Mouse (Mus musculus) lung, postnatal 0 days (tissue): Measurements from ENCODE around the gene Arap1. TPM values are rescaled to one million over a fixed set of nuclear protein-coding genes. Genes with fewer than 3 reads are reported as not detected.

Experiments
- ATAC-seq: fragments of 200-750 bp; cut with Nextera tagmentation; 2 replicates; pipeline ENCODE4 v1.8.0; 2017; ENCODE audit warnings: moderate library complexity
- DNase-seq: peaks from one replicate; pipeline ENCODE4 v3.0.0-alpha.2; 2016; ENCODE audit warnings: low spot score
- H3K27ac ChIP-seq: fragments of 300-500 bp; sonication (generic); 2 replicates; pipeline ENCODE4 v1.5.1; 2014; ENCODE audit warnings: antibody characterized with exemption, mild to moderate bottlenecking, low read length, mixed read lengths
- H3K27me3 ChIP-seq: fragments of 300-500 bp; sonication (generic); replicated peaks from 2 replicates; pipeline ENCODE4 v1.6.1; 2014; ENCODE audit warnings: low read length, mixed read lengths; ENCODE audit not compliant: insufficient read depth
- H3K36me3 ChIP-seq: fragments of 300-500 bp; sonication (generic); 2 replicates; pipeline ENCODE4 v1.6.1; 2014; ENCODE audit warnings: low read length, mixed read lengths; ENCODE audit not compliant: insufficient read depth
- H3K4me1 ChIP-seq: fragments of 300-500 bp; sonication (generic); 2 replicates; pipeline ENCODE4 v1.6.1; 2014; ENCODE audit warnings: antibody characterized with exemption, low read depth, low read length, mixed read lengths; ENCODE audit not compliant: insufficient read depth
- H3K4me2 ChIP-seq: fragments of 300-500 bp; sonication (generic); replicated peaks from 2 replicates; pipeline ENCODE4 v1.6.1; 2014; ENCODE audit warnings: low read depth, mild to moderate bottlenecking, low read length, moderate library complexity, mixed read lengths
- H3K4me3 ChIP-seq: fragments of 300-500 bp; sonication (generic); 2 replicates; pipeline ENCODE4 v1.5.1; 2014; ENCODE audit warnings: low read depth, low read length
- H3K9ac ChIP-seq: fragments of 300-500 bp; sonication (generic); replicated peaks from 2 replicates; pipeline ENCODE4 v1.6.1; 2014; ENCODE audit warnings: low read depth, mild to moderate bottlenecking
- H3K9me3 ChIP-seq: fragments of 300-500 bp; sonication (generic); 2 replicates; pipeline ENCODE4 v1.6.1; 2016; ENCODE audit warnings: low read length, mixed read lengths
- CTCF ChIP-seq: IDR thresholded peaks from 2 replicates; pipeline ENCODE4 v1.5.1; 2016; ENCODE audit warnings: antibody characterized with exemption, mild to moderate bottlenecking
- EP300 ChIP-seq: IDR thresholded peaks from 2 replicates; pipeline ENCODE4 v1.6.1; 2016; ENCODE audit warnings: antibody characterized with exemption, mild to moderate bottlenecking, control low read depth
- WGBS: fragments of 180-500 bp; shearing (Covaris S2); extraction: QIAGEN DNeasy Blood & Tissue Kit; methylation state at CpG from one replicate; pipeline ENCODE4 v1.1.7; 2014; 5-methylcytosine and 5-hydroxymethylcytosine counted together
- polyA plus RNA-seq: library from polyadenylated mRNA; unstranded; fragments of >200 nt; fragmentation: Nextera tagmentation; extraction: Ambion mirVana; gene quantifications from 2 replicates; pipeline ENCODE4 v1.2.1, GENCODE M21; 2015

Arap1 gene
- polyA plus RNA-seq, 1 experiment from 2014 or later = 105 TPM

GRCm38 (mm10) chr7:101450422-101451401 lies 102.8 kb downstream of the Arap1 start:
- Histone ChIP-seq H3K27ac (no peak overlapping the region), H3K4me2 (peak overlapping the region; percentile 86), H3K36me3 (no peaks in the 10 kb centered on the region), H3K4me3 (peak overlapping the region; percentile 48), H3K9me3 (no peaks in the 10 kb centered on the region), H3K4me1 (0 out of 2 replicates have a peak, but pooled peaks cover 4% of the 10 kb centered on the region), H3K27me3 (peaks cover 10% of the 10 kb centered on the region; the same call in 1 of the 2 replicates), H3K9ac (no peak overlapping the region)
- ATAC-seq (peak; percentile 88), DNase-seq (peak; percentile 86)
- TF ChIP-seq EP300 = no peak
- peak; percentile 99 for TF ChIP-seq CTCF
- WGBS = under 1% methylated on average over 63 of the region's 68 CpGs

DNA sequence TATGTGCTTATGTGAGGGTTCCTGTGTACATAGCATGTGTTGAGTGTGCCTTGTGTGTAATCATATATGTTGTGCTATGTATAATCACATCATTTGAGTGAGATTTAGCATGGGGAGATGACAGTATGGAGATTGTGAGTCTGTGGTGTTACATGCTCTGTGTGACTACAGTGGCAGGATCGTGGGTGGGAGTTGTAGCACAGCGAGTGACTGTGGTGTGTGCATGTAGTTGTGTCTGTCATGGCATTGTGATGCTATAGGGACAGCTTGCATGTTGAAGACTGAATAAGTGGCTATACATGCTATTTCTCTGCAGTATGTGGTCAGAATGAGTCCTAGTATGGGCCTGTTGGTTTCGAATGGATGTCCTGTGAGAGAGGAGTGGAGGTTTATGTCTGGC lies 104.8 kb downstream of the Arap1 start:
- TF ChIP-seq CTCF = no peak
- TF ChIP-seq EP300 = no peak
- Histone ChIP-seq H3K27me3 (peaks cover 13% of the 10 kb centered on the region; the same call in 1 of the 2 replicates), H3K9ac (no peak overlapping the region), H3K36me3 (no peaks in the 10 kb centered on the region), H3K27ac (no peak overlapping the region), H3K4me1 (0 out of 2 replicates have a peak, but pooled peaks cover 4% of the 10 kb centered on the region), H3K4me2 (0 out of 2 replicates have a peak overlapping the region, but pooled peaks have one; percentile 11), H3K4me3 (no peak overlapping the region), H3K9me3 (no peaks in the 10 kb centered on the region)
- 80% methylated on average over 3 of the region's 3 CpGs for WGBS
- DNase-seq = no peak
- ATAC-seq = no peak

- no peaks in the 10 kb centered on the region for H3K36me3 ChIP-seq
- H3K9ac ChIP-seq = no peak overlapping the region
- H3K27me3 ChIP-seq = peaks cover 13% of the 10 kb centered on the region; the same call in 1 of the 2 replicates
- no peak for TF ChIP-seq CTCF
- TF ChIP-seq EP300 = no peak
- WGBS = 85% methylated on average over 3 of the region's 3 CpGs
- no peak overlapping the region for H3K4me2 ChIP-seq
- no peak overlapping the region for H3K4me3 ChIP-seq
- 0 out of 2 replicates have a peak, but pooled peaks cover 4% of the 10 kb centered on the region for H3K4me1 ChIP-seq
- DNase-seq (no peak), ATAC-seq (no peak)
- H3K9me3 ChIP-seq = no peaks in the 10 kb centered on the region
- no peak overlapping the region for H3K27ac ChIP-seq
Measured at GRCm38 (mm10) chr7:101453296-101453695, 105.4 kb downstream of the Arap1 start.

GRCm38 (mm10) chr7:101453725-101454124 lies 105.9 kb downstream of the Arap1 start:
- Histone ChIP-seq H3K9ac (no peak overlapping the region), H3K4me3 (no peak overlapping the region), H3K27me3 (peaks cover 13% of the 10 kb centered on the region; the same call in 1 of the 2 replicates), H3K27ac (no peak overlapping the region), H3K4me1 (0 out of 2 replicates have a peak, but pooled peaks cover 4% of the 10 kb centered on the region), H3K9me3 (no peaks in the 10 kb centered on the region), H3K4me2 (no peak overlapping the region), H3K36me3 (no peaks in the 10 kb centered on the region)
- DNase-seq (no peak), ATAC-seq (peak; percentile 21; the same call in 1 of the 2 replicates)
- no peak for TF ChIP-seq EP300
- no peak for TF ChIP-seq CTCF
- 28% methylated on average over 8 of the region's 8 CpGs for WGBS

GRCm38 (mm10) chr7:101454479-101454878 lies 106.6 kb downstream of the Arap1 start:
- no peaks in the 10 kb centered on the region for H3K36me3 ChIP-seq
- DNase-seq = no peak
- H3K27me3 ChIP-seq = peaks cover 13% of the 10 kb centered on the region; the same call in 1 of the 2 replicates
- H3K27ac ChIP-seq = no peak overlapping the region
- 0 out of 2 replicates have a peak, but pooled peaks cover 4% of the 10 kb centered on the region for H3K4me1 ChIP-seq
- H3K9ac ChIP-seq = no peak overlapping the region
- H3K4me2 ChIP-seq = no peak overlapping the region
- H3K9me3 ChIP-seq = no peaks in the 10 kb centered on the region
- no peak for ATAC-seq
- no peak overlapping the region for H3K4me3 ChIP-seq
- 81% methylated on average over 9 of the region's 9 CpGs for WGBS
- TF ChIP-seq EP300 (no peak), CTCF (no peak)

DNA sequence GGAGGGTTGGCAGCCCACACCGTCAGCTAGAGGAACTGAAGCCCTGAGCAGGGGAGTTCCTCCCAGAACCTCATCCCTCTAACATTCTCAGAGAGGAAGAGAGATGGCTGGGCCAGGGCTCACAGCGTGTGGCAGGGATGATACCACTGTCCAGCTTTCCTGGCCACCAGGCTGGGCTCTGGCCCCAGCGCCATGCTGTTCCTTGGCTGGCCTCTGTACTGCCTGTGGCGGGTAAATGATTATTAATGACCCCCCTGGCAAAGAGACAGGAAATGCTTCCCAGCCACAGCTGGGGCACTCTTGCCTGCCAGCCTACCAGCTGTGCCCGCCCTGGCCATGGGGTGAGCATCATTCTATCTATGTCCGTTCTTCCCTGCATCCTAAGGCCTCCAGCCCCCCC lies 107.3 kb downstream of the Arap1 start:
- WGBS = 74% methylated on average over 6 of the region's 6 CpGs
- TF ChIP-seq EP300 (no peak), CTCF (no peak)
- ATAC-seq (no peak), DNase-seq (no peak)
- Histone ChIP-seq H3K9ac (no peak overlapping the region), H3K9me3 (no peaks in the 10 kb centered on the region), H3K27ac (no peak overlapping the region), H3K4me2 (no peak overlapping the region), H3K4me3 (no peak overlapping the region), H3K27me3 (peaks cover 13% of the 10 kb centered on the region; the same call in 1 of the 2 replicates), H3K36me3 (no peaks in the 10 kb centered on the region), H3K4me1 (0 out of 2 replicates have a peak, but pooled peaks cover 4% of the 10 kb centered on the region)
